Mouse (Mus musculus): Measurements from ENCODE around the gene Tmem116.

DNA sequence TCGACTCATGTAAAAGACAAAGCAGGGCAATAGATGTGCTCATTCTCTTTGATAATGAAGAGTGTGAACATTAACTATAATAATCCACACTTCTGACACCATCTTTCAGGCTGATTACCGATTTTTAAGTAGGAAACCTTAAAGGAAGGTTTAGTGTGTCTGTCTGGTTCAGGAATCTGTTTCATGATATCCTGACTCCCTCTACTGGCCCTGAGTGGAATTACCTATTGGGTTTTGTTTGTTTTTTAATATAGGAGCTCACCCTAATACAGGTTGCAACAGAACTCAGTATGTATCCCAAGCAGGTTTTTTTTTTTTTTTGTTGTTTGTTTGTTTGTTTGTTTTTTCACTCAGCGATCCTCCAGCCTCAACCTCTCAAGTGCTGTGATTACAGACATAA is 26.0 kb downstream of the Tmem116 start:
- TF ChIP-seq CTCF (IDR thresholded peaks at IDR 0.05; ENCODE audit: low read depth): peak; percentile 91
- TF ChIP-seq EP300 (optimal IDR thresholded peaks at IDR 0.05): no peak
